Comparison of ENCODE assay signal across 11 mouse cellular contexts in genomic region chr14:7944349-7945039, GRCm38 (mm10). TPM values are rescaled to one million over a fixed set of nuclear protein-coding genes. Genes with fewer than 3 reads are reported as not detected.
DNase-seq lines count a peak whose midpoint lies in the region; ATAC-seq lines count a peak whose summit lies in the region.
"Had no signal": no experiment of that assay in that cellular context is flagged by ENCODE, and none has a peak within 500 bp of the region (broad histone marks: within the 10 kb centered on the region; RNA-seq: fewer than 3 reads in every experiment).

No protein-coding gene starts in this region.

- H3K27me3 ChIP-seq in intestine, embryonic 16.5 days (replicated peaks; ENCODE audit: control insufficient read depth, insufficient read depth, low read length): no peaks in the 10 kb centered on the region
- H3K27me3 ChIP-seq: limb, embryonic 15.5 days; stomach, embryonic 15.5 days had no signal

- WGBS in intestine, embryonic 16.5 days: 58% methylated on average over 8 of the region's 8 CpGs

- H3K9me3 ChIP-seq in intestine, embryonic 16.5 days (ENCODE audit: control insufficient read depth, low read length): no peaks in the 10 kb centered on the region
- H3K9me3 ChIP-seq: limb, embryonic 15.5 days; stomach, embryonic 15.5 days had no signal

- H3K9ac ChIP-seq in intestine, embryonic 16.5 days (ENCODE audit: low read depth, low read length): no peak overlapping the region
- H3K9ac ChIP-seq: limb, embryonic 15.5 days; stomach, embryonic 15.5 days had no signal

- peak; percentile 38 for DNase-seq in adrenal gland, adult 2 months
- DNase-seq in adrenal gland, postnatal 4 days (ENCODE audit: low spot score in 2 of 2): no peak
- DNase-seq in left cerebral cortex, adult 18-20 months (ENCODE audit: low spot score in 2 of 2): peak; percentile 36 to 38
- no peak for DNase-seq in left cerebral cortex, postnatal 14 days (ENCODE audit: low spot score in 2 of 2)
- no peak for DNase-seq in spleen, adult 18-20 months
- no peak for DNase-seq in gastrocnemius, adult 8-10 months (ENCODE audit: low spot score in 2 of 2)

- intact Hi-C loops in left cerebral cortex, postnatal 14 days (cut with DNase I): loop anchor here (5.0 to 10.0 kb wide), 2 partner anchors 50 to 127 kb away; partner anchors contain the start of gene Flnb

- ATAC-seq in intestine, embryonic 16.5 days: no peak
- ATAC-seq in megakaryocyte progenitor cell, adult 5-6 weeks (replicated peaks; ENCODE audit: poor library complexity): peak; percentile 83

- H3K36me3 ChIP-seq in intestine, embryonic 16.5 days (ENCODE audit: control insufficient read depth, insufficient read depth, low read length): peaks cover 16% of the 10 kb centered on the region

- peak overlapping the region; percentile 10; the same call in 1 of the 2 replicates for H3K27ac ChIP-seq in intestine, embryonic 16.5 days (ENCODE audit: low read length)
- H3K27ac ChIP-seq: stomach, embryonic 15.5 days had no signal

- no peak overlapping the region for H3K4me3 ChIP-seq in intestine, embryonic 16.5 days (ENCODE audit: low read length)
- H3K4me3 ChIP-seq: erythroblast, embryonic 14.5 days; limb, embryonic 15.5 days; stomach, embryonic 15.5 days had no signal

- H3K4me2 ChIP-seq in intestine, embryonic 16.5 days (ENCODE audit: low read depth, low read length): no peak overlapping the region
- H3K4me2 ChIP-seq: limb, embryonic 15.5 days; stomach, embryonic 15.5 days had no signal

- peaks cover 17% of the 10 kb centered on the region for H3K4me1 ChIP-seq in intestine, embryonic 16.5 days (ENCODE audit: control insufficient read depth, insufficient read depth, low read length)

RNA-seq across cellular contexts. Expression of gene Gm45521, which starts 12.6 kb away (rescaled TPM):
- total RNA-seq in adrenal gland, adult 2 months (2021): not detected
- polyA plus RNA-seq in adrenal gland, adult 2 months (2012; rRNA removed): not detected in 2 replicates
- total RNA-seq in adrenal gland, postnatal 4 days (2021): not detected
- not detected for total RNA-seq in left cerebral cortex, adult 18-20 months (2021)
- total RNA-seq in left cerebral cortex, postnatal 14 days (2021): not detected
- not detected in 2 replicates for polyA plus RNA-seq in intestine, embryonic 16.5 days (2015; fragmentation: Nextera tagmentation; extraction: Ambion mirVana)
- total RNA-seq in megakaryocyte progenitor cell, adult 5-6 weeks (2015): not detected in 2 replicates
- total RNA-seq in megakaryocyte progenitor cell, adult 5-6 weeks (2017): not detected in 2 replicates
- total RNA-seq in gastrocnemius, adult 8-10 months (2022): not detected
- polyA plus RNA-seq: erythroblast, embryonic 14.5 days; limb, embryonic 15.5 days; stomach, embryonic 15.5 days had no signal

RNA-seq across cellular contexts. Expression of gene Dnase1l3, which starts 49.9 kb away (rescaled TPM):
- 1 to 10 TPM in 1 of 2 experiments, under 1 TPM in 1; 0.24 to 1.5 TPM for total RNA-seq in adrenal gland, adult 2 months (2021)
- polyA plus RNA-seq in adrenal gland, adult 2 months (2012; rRNA removed): 0.32 and 0.63 TPM in 2 replicates
- 1 to 10 TPM in 1 of 2 experiments, under 1 TPM in 1; 0.31 to 2.5 TPM for total RNA-seq in adrenal gland, postnatal 4 days (2021)
- total RNA-seq in left cerebral cortex, adult 18-20 months (2021): not detected
- not detected for total RNA-seq in left cerebral cortex, postnatal 14 days (2021)
- 1.7 and 1.9 TPM in 2 replicates for polyA plus RNA-seq in intestine, embryonic 16.5 days (2015; fragmentation: Nextera tagmentation; extraction: Ambion mirVana)
- total RNA-seq in megakaryocyte progenitor cell, adult 5-6 weeks (2015): 0.05 and 0.12 TPM in 2 replicates
- not detected in 2 replicates for total RNA-seq in megakaryocyte progenitor cell, adult 5-6 weeks (2017)
- not detected for total RNA-seq in gastrocnemius, adult 8-10 months (2022)
- polyA plus RNA-seq: erythroblast, embryonic 14.5 days had no signal

RNA-seq across cellular contexts. Expression of gene Abhd6, which starts 58.2 kb away (rescaled TPM):
- 100 to 1,000 TPM in 1 of 2 experiments, 10 to 100 TPM in 1; 78.0 to 123 TPM for total RNA-seq in adrenal gland, adult 2 months (2021)
- 60.1 and 103 TPM in 2 replicates for polyA plus RNA-seq in adrenal gland, adult 2 months (2012; rRNA removed)
- total RNA-seq in adrenal gland, postnatal 4 days (2021): 10 to 100 TPM; 42.3 to 47.3 TPM
- total RNA-seq in left cerebral cortex, adult 18-20 months (2021): 10 to 100 TPM; 74.8 to 75.0 TPM
- 10 to 100 TPM; 64.7 to 70.0 TPM for total RNA-seq in left cerebral cortex, postnatal 14 days (2021)
- 12.5 and 14.1 TPM in 2 replicates for polyA plus RNA-seq in intestine, embryonic 16.5 days (2015; fragmentation: Nextera tagmentation; extraction: Ambion mirVana)
- total RNA-seq in megakaryocyte progenitor cell, adult 5-6 weeks (2015): 0.47 and 0.56 TPM in 2 replicates
- total RNA-seq in megakaryocyte progenitor cell, adult 5-6 weeks (2017): 0.54 TPM in 2 replicates
- total RNA-seq in gastrocnemius, adult 8-10 months (2022): 10 to 100 TPM in 1 of 4 experiments, 1 to 10 TPM in 3; 6.8 to 10.2 (median 8.3) TPM
- polyA plus RNA-seq: erythroblast, embryonic 14.5 days had no signal

Comparison
In these comparisons a context has a peak if more than half of its experiments do, and no peak if none do; other contexts are left out.
1. DNase-seq: peak in adrenal gland, adult 2 months (single experiment) and left cerebral cortex, adult 18-20 months (2 of 2); none in adrenal gland, postnatal 4 days (0 of 2), left cerebral cortex, postnatal 14 days (0 of 2), spleen, adult 18-20 months (0 of 2) and gastrocnemius, adult 8-10 months (0 of 2).
2. RNA of gene Abhd6, which starts 58.2 kb away (total RNA-seq): 78.0 to 123 TPM in adrenal gland, adult 2 months, 74.8 to 75.0 TPM in left cerebral cortex, adult 18-20 months, 64.7 to 70.0 TPM in left cerebral cortex, postnatal 14 days, 42.3 to 47.3 TPM in adrenal gland, postnatal 4 days and 6.8 to 10.2 TPM in gastrocnemius, adult 8-10 months; 0.47 to 0.56 TPM in megakaryocyte progenitor cell, adult 5-6 weeks; every median in the first group is over 4 times any median in the second.